Mouse (Mus musculus): Measurements from ENCODE around the gene Rnf111. TPM values are rescaled to one million over a fixed set of nuclear protein-coding genes. Genes with fewer than 3 reads are reported as not detected.

The Rnf111 gene
- total and polyA plus RNA-seq, 3 experiments = 10.4 to 17.6 (median 11.8) TPM

- TF ChIP-seq RAD21 (IDR thresholded peaks at IDR 0.05; ENCODE audit: low read depth, low read length) (no peak), CTCF (conservative IDR thresholded peaks at IDR 0.05 in 1 of 2, IDR thresholded peaks at IDR 0.05 in 1 of 2; ENCODE audit: low read depth in 2 of 2, low read length in 2 of 2) (no peak), ZC3H11A (IDR thresholded peaks at IDR 0.05; ENCODE audit: low read depth, low read length) (no peak), ZMIZ1 (IDR thresholded peaks at IDR 0.05; ENCODE audit: low read depth, low read length) (no peak), TCF12 (IDR thresholded peaks at IDR 0.05; ENCODE audit: low read depth, low read length) (no peak), ETS1 (conservative IDR thresholded peaks at IDR 0.05; ENCODE audit: low read depth, low read length) (no peak), MAFK (IDR thresholded peaks at IDR 0.05; ENCODE audit: insufficient replicate concordance, low read length) (no peak), RCOR1 (conservative IDR thresholded peaks at IDR 0.05; ENCODE audit: low read depth, low read length) (no peak), SIN3A (IDR thresholded peaks at IDR 0.05; ENCODE audit: low read length) (no peak), GABPA (IDR thresholded peaks at IDR 0.05; ENCODE audit: insufficient replicate concordance, low read depth, low read length) (no peak), MAX (IDR thresholded peaks at IDR 0.05; ENCODE audit: low read length) (no peak), MYC (IDR thresholded peaks at IDR 0.05; ENCODE audit: low read depth, low read length) (no peak), MEF2A (IDR thresholded peaks at IDR 0.05; ENCODE audit: borderline replicate concordance, low read depth, low read length) (no peak), KAT2A (IDR thresholded peaks at IDR 0.05; ENCODE audit: insufficient replicate concordance, low read length) (no peak), E2F4 (IDR thresholded peaks at IDR 0.05; ENCODE audit: insufficient replicate concordance, low read depth, low read length) (no peak), TBP (conservative IDR thresholded peaks at IDR 0.05; ENCODE audit: low read depth, low read length) (no peak), IRF4 (IDR thresholded peaks at IDR 0.05; ENCODE audit: low read depth, low read length) (no peak)
- no peaks in the 10 kb centered on the region for H3K4me1 ChIP-seq (ENCODE audit: control insufficient read depth in 1 of 2, insufficient read depth in 2 of 2)
- no peak for DNase-seq (ENCODE audit: extremely low read depth)
- H3K4me2 ChIP-seq (ENCODE audit: insufficient read depth, low read depth, poor library complexity, severe bottlenecking) = no peak overlapping the region
- H3K9ac ChIP-seq (ENCODE audit: insufficient read depth, low read depth) = no peak overlapping the region
- no peaks in the 10 kb centered on the region for H3K79me2 ChIP-seq (replicated peaks; ENCODE audit: control insufficient read depth, extremely low read depth, insufficient read depth, poor library complexity, severe bottlenecking)
- no peaks in the 10 kb centered on the region for H3K9me3 ChIP-seq (replicated peaks; ENCODE audit: low read length)
- dilution Hi-C loops (cut with MboI; ENCODE audit: extremely low pct_ligation_motif_present, extremely low pct_unique_long_range_greater_than_20kb, low sequenced_read_pairs) (no loop called here), in situ Hi-C loops (cut with MboI; ENCODE audit: low pct_ligation_motif_present, low pct_unique_long_range_greater_than_20kb, low sequenced_read_pairs) (loop anchor here (10.0 kb wide), 2 partner anchors 94 to 306 kb away; partner anchors contain the start of gene Rnf111)
- peaks cover 67 to 97% of the 10 kb centered on the region in 2 experiments for H3K36me3 ChIP-seq (replicated peaks in 1 of 2; ENCODE audit: control insufficient read depth in 1 of 2, insufficient read depth in 1 of 2, low read length in 1 of 2)
- no peak overlapping the region for H3K4me3 ChIP-seq (replicated peaks in 1 of 3; ENCODE audit: low read depth in 2 of 3, low read length in 2 of 3, poor library complexity in 1 of 3)
- no peaks in the 10 kb centered on the region for H3K27me3 ChIP-seq (replicated peaks)
- no peak overlapping the region for H3K27ac ChIP-seq (ENCODE audit: insufficient read depth, low read depth)
These were observed 92.9 kb downstream of the Rnf111 start for GRCm38 (mm10) chr9:70410668-70411067.

- no peak for DNase-seq (ENCODE audit: extremely low read depth)
- dilution Hi-C loops (cut with MboI; ENCODE audit: extremely low pct_ligation_motif_present, extremely low pct_unique_long_range_greater_than_20kb, low sequenced_read_pairs) (no loop called here), in situ Hi-C loops (cut with MboI; ENCODE audit: low pct_ligation_motif_present, low pct_unique_long_range_greater_than_20kb, low sequenced_read_pairs) (loop anchor here (10.0 kb wide), 2 partner anchors 95 to 305 kb away; partner anchors contain the start of gene Rnf111)
These were observed 93.8 kb downstream of the Rnf111 start for GRCm38 (mm10) chr9:70409743-70410142.

More at GRCm38 (mm10) chr9:70409743-70410142, 93.8 kb downstream of the Rnf111 start:
- Histone ChIP-seq H3K36me3 (replicated peaks in 1 of 2; ENCODE audit: control insufficient read depth in 1 of 2, insufficient read depth in 1 of 2, low read length in 1 of 2) (peaks cover 62 to 89% of the 10 kb centered on the region in 2 experiments), H3K9me3 (replicated peaks; ENCODE audit: low read length) (no peaks in the 10 kb centered on the region), H3K27ac (ENCODE audit: insufficient read depth, low read depth) (no peak overlapping the region), H3K4me3 (replicated peaks in 1 of 3; ENCODE audit: low read depth in 2 of 3, low read length in 2 of 3, poor library complexity in 1 of 3) (no peak overlapping the region), H3K27me3 (replicated peaks) (no peaks in the 10 kb centered on the region), H3K4me1 (ENCODE audit: control insufficient read depth in 1 of 2, insufficient read depth in 2 of 2) (no peaks in the 10 kb centered on the region), H3K9ac (ENCODE audit: insufficient read depth, low read depth) (no peak overlapping the region), H3K4me2 (ENCODE audit: insufficient read depth, low read depth, poor library complexity, severe bottlenecking) (no peak overlapping the region), H3K79me2 (replicated peaks; ENCODE audit: control insufficient read depth, extremely low read depth, insufficient read depth, poor library complexity, severe bottlenecking) (no peaks in the 10 kb centered on the region)
- no peak for TF ChIP-seq ZMIZ1 (IDR thresholded peaks at IDR 0.05; ENCODE audit: low read depth, low read length)
- no peak for TF ChIP-seq CHD1 (IDR thresholded peaks at IDR 0.05; ENCODE audit: low read depth, low read length)
- no peak for TF ChIP-seq JUN (IDR thresholded peaks at IDR 0.05; ENCODE audit: insufficient read depth, low read depth, low read length)
- no peak for TF ChIP-seq MEF2A (IDR thresholded peaks at IDR 0.05; ENCODE audit: borderline replicate concordance, low read depth, low read length)
- TF ChIP-seq ZKSCAN1 (IDR thresholded peaks at IDR 0.05; ENCODE audit: borderline replicate concordance, low read depth, low read length) = no peak
- no peak for TF ChIP-seq GABPA (IDR thresholded peaks at IDR 0.05; ENCODE audit: insufficient replicate concordance, low read depth, low read length)
- no peak for TF ChIP-seq MAX (IDR thresholded peaks at IDR 0.05; ENCODE audit: low read length)
- no peak for TF ChIP-seq MAFK (IDR thresholded peaks at IDR 0.05; ENCODE audit: insufficient replicate concordance, low read length)
- TF ChIP-seq E2F4 (IDR thresholded peaks at IDR 0.05; ENCODE audit: insufficient replicate concordance, low read depth, low read length) = no peak
- no peak for TF ChIP-seq USF1 (IDR thresholded peaks at IDR 0.05; ENCODE audit: low read depth, low read length)
- no peak for TF ChIP-seq NELFE (IDR thresholded peaks at IDR 0.05; ENCODE audit: low read depth, low read length)
- no peak for TF ChIP-seq HCFC1 (IDR thresholded peaks at IDR 0.05; ENCODE audit: low read depth, low read length)
- TF ChIP-seq UBTF (IDR thresholded peaks at IDR 0.05; ENCODE audit: low read depth, low read length) = no peak
- TF ChIP-seq CHD2 (IDR thresholded peaks at IDR 0.05; ENCODE audit: low read length) = no peak
- no peak for TF ChIP-seq ETS1 (conservative IDR thresholded peaks at IDR 0.05; ENCODE audit: low read depth, low read length)
- TF ChIP-seq TCF12 (IDR thresholded peaks at IDR 0.05; ENCODE audit: low read depth, low read length) = no peak
